Mouse (Mus musculus): ENCODE measurements around the gene Dbndd2.

- no peak for TF ChIP-seq CTCF (IDR thresholded peaks at IDR 0.05; ENCODE audit: borderline replicate concordance, insufficient read depth, low read length)
- TF ChIP-seq POLR2A (IDR thresholded peaks at IDR 0.05; ENCODE audit: low read depth, low read length), result no peak
These were observed 45.6 kb upstream of the Dbndd2 start for GRCm38 (mm10) chr2:164440314-164440713.

Data from embryonic fibroblast, embryonic 13.5 days (primary cell).